Mouse (Mus musculus) retina, postnatal 1 day (tissue): Measurements from ENCODE around the gene Ccl3.

ENCODE experiments used
- DNase-seq: peaks from one replicate; pipeline ENCODE4 v3.0.0-alpha.2; 2012

The Ccl3 gene

GRCm38 (mm10) chr11:83618238-83618637 lies 30.9 kb downstream of the Ccl3 start:
- no peak for DNase-seq

DNA sequence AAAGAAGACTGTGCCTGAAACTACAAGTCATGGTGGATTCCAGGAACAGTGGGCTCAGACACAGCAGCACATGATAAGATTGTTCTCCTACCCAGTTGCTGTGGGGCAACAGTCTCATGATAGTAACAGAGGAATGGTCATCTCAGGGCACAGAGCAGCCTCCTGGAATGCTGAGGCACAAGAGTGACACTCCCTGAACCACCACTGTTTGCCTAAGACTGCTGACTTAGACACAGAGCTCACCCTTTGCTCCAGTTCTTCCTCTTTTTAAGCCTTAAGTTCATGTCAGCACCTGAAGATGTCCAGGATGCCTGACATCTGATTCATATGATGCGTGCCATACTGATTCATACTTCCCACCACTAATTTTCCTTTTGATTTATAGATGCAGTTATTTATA lies 32.6 kb downstream of the Ccl3 start:
- no peak for DNase-seq

- no peak for DNase-seq
Observed at GRCm38 (mm10) chr11:83610900-83611299, 38.3 kb downstream of the Ccl3 start.

DNA sequence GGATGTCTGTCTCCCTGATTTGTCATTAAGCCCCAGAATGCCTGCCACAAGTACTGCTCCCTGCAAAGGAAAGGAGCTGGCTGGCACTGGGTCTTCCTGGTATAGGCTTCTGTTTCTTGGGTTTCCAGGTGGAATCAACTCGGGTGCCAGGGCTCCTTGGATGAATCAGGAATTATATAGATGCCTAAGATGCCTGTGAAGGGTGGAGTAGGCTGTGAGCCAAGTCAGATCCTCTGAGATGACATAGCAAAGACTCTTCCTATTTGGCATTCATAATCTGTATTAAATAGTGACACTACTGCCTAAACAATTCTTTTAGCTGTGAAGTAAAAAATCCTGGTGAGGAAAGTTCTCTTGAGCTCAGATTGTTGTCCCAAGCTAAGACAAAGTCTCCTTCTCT lies 42.8 kb downstream of the Ccl3 start:
- no peak for DNase-seq

- DNase-seq, result no peak
Observed at GRCm38 (mm10) chr11:83605535-83605934, 43.6 kb downstream of the Ccl3 start.

DNA sequence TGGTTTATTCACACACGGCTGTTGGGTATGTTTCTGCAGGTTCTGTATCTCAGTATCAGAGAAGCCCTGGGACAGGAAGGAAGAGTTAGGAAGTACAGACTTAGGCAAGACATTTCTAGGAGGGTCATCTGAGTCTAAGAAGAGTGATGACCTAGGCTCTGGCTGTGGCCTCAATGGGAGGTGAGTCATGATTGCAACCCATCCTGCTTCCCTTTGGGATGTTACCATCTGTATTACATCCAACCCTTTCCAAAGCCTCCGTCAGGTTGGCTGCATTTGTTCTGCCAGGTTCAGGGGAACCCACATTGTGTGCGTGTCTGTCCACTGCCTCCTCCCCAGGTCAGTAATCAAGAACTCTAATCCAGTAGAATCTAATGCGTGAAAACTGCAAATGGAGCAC lies 44.5 kb downstream of the Ccl3 start:
- no peak for DNase-seq

DNA sequence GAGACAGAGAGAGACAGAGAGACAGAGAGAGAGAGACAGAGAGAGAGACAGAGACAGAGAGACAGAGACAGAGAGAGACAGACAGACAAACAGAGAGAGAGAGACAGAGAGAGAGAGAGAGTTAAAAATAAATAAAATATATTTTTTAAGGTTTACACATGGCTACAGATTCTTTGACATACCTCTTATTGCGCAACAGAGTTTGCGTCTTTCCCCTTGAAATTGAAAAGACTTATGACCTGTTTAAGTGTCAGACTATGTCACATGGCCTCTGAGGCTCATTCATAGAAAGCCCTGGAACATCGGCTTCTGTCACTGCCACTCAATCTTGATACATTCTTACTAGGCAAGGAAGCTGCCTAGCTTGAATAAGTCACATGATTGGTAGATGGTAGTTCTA lies 45.8 kb downstream of the Ccl3 start:
- no peak for DNase-seq

DNA sequence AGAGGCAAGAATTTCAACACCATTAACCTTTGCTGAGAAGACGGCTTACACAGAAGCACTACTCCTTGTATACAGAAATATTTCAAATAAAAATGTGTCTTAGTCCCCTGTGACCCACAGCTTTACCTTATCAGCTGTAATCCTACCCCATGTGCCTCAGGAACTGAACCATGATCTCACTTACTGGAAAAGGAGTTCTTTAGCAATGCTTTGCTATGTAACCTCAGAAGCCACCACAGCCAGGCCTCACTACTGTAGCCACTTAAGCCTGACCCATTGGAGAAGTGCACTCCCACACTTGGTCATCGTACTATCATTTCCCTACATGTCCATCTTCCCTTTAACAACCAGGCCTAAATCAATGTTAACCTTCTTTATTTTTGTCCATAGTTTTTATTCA lies 48.6 kb downstream of the Ccl3 start:
- no peak for DNase-seq

- no peak for DNase-seq
Observed at GRCm38 (mm10) chr11:83598991-83599390, 50.2 kb downstream of the Ccl3 start.

DNA sequence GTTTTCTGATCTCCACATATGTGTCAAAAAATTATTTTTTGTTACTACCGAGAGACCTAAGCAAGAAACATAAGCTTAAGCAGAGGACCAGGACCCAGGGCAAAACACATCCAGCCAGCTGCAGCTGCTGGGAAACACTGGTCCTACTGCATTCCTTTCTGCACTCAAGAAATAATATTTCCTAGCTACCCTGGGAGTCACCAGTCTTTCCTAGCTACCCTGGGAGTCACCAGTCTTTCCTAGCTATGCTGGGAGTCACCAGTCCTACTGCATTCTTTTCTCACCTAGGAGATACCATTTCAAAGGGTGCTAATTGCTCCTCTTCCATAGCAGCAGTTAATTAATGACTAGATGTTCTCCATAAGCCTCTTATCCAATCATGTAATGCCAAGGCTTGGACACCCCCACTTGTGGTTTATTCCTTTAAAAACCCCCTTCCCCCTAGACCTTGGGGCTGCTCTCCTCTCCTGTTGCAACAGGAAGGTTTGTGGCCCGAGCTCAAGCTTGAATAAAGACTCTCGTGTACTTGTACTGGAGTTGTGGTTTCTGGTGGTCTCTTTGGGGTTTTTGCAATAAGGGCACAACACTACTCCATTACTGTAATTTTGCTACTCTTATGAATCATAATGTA lies 50.8 kb downstream of the Ccl3 start:
- DNase-seq, result no peak
